Mouse (Mus musculus) heart, embryonic 14.5 days (tissue): ENCODE measurements around the gene Npat. TPM values are rescaled to one million over a fixed set of nuclear protein-coding genes. Genes with fewer than 3 reads are reported as not detected.

Experiments used
- ATAC-seq: fragments of 200-750 bp; cut with Nextera tagmentation; 2 replicates; pipeline ENCODE4 v1.8.0; 2017; ENCODE audit warnings: low read depth, moderate TSS enrichment; ENCODE audit not compliant: insufficient number of reproducible peaks, insufficient read depth, low FRiP score
- H3K27ac ChIP-seq, 2 experiments: fragments of 200-500 bp in 1 of 2; fragments of 300-500 bp in 1 of 2; sonication (generic) in 1 of 2; replicated peaks in 1 of 2; 2 replicates each; pipeline ENCODE4 v1.5.1; 2012 to 2014; ENCODE audit warnings: low read depth in 2 of 2, low read length in 2 of 2, control low read depth in 1 of 2, mild to moderate bottlenecking in 1 of 2, mixed read lengths in 1 of 2; ENCODE audit not compliant: control insufficient read depth in 1 of 2, insufficient read depth in 1 of 2
- H3K27me3 ChIP-seq: fragments of 300-500 bp; sonication (generic); 2 replicates; pipeline ENCODE4 v1.6.1; 2014; ENCODE audit warnings: mild to moderate bottlenecking, low read length, control low read depth; ENCODE audit not compliant: control insufficient read depth, insufficient read depth
- H3K36me3 ChIP-seq: fragments of 300-500 bp; sonication (generic); 2 replicates; pipeline ENCODE4 v1.6.1; 2014; ENCODE audit warnings: mild to moderate bottlenecking, control low read depth, low read length, mixed read lengths; ENCODE audit not compliant: control insufficient read depth, insufficient read depth
- H3K4me1 ChIP-seq, 2 experiments: fragments of 200-500 bp in 1 of 2; fragments of 300-500 bp in 1 of 2; sonication (generic) in 1 of 2; 2 replicates each; pipeline ENCODE4 v1.6.1; 2012 to 2014; ENCODE audit warnings: low read length in 2 of 2, control low read depth in 1 of 2, mixed read lengths in 1 of 2; ENCODE audit not compliant: control insufficient read depth in 2 of 2, insufficient read depth in 2 of 2
- H3K4me2 ChIP-seq: fragments of 300-500 bp; sonication (generic); 2 replicates; pipeline ENCODE4 v1.6.1; 2014; ENCODE audit warnings: mild to moderate bottlenecking, low read length
- H3K4me3 ChIP-seq, 2 experiments: fragments of 200-500 bp in 1 of 2; fragments of 300-500 bp in 1 of 2; sonication (generic) in 1 of 2; 2 replicates each; pipeline ENCODE4 v1.5.1; 2012 to 2014; ENCODE audit warnings: low read length in 2 of 2, mild to moderate bottlenecking in 2 of 2, control low read depth in 1 of 2, low read depth in 1 of 2, moderate library complexity in 1 of 2; ENCODE audit not compliant: control insufficient read depth in 1 of 2, insufficient read depth in 1 of 2
- H3K9ac ChIP-seq: fragments of 300-500 bp; sonication (generic); 2 replicates; pipeline ENCODE4 v1.6.1; 2014; ENCODE audit warnings: mild to moderate bottlenecking, low read length
- H3K9me3 ChIP-seq: fragments of 300-500 bp; sonication (generic); 2 replicates; pipeline ENCODE4 v1.6.1; 2016; ENCODE audit warnings: low read length, control low read depth; ENCODE audit not compliant: control insufficient read depth
- WGBS: fragments of 180-500 bp; shearing (Covaris S2); extraction: QIAGEN DNeasy Blood & Tissue Kit; methylation state at CpG from one replicate; pipeline ENCODE4 v1.1.7; 2014; 5-methylcytosine and 5-hydroxymethylcytosine counted together
- polyA plus RNA-seq: library from polyadenylated mRNA; unstranded; fragments of >200 nt; fragmentation: Nextera tagmentation; extraction: Ambion mirVana; gene quantifications from 2 replicates; pipeline ENCODE4 v1.2.1, GENCODE M21; 2014

The Npat gene
- polyA plus RNA-seq, 1 experiment from 2014 or later, result 14.1 TPM

GRCm38 (mm10) chr9:53614286-53614685 lies 77.4 kb downstream of the Npat start:
- no peak overlapping the region for H3K4me3 ChIP-seq
- peaks cover 1 to 3% of the 10 kb centered on the region in 2 experiments for H3K4me1 ChIP-seq
- H3K36me3 ChIP-seq, result peaks cover 36% of the 10 kb centered on the region
- ATAC-seq, result no peak
- no peak overlapping the region for H3K4me2 ChIP-seq
- no peak overlapping the region for H3K27ac ChIP-seq
- 78% methylated on average over 4 of the region's 4 CpGs for WGBS
- no peaks in the 10 kb centered on the region for H3K9me3 ChIP-seq
- no peaks in the 10 kb centered on the region for H3K27me3 ChIP-seq
- H3K9ac ChIP-seq, result no peak overlapping the region

GRCm38 (mm10) chr9:53615246-53615645 lies 78.4 kb downstream of the Npat start:
- Histone ChIP-seq H3K9me3 (no peaks in the 10 kb centered on the region), H3K36me3 (peaks cover 45% of the 10 kb centered on the region), H3K4me1 (peaks cover 0 to 2% of the 10 kb centered on the region in 2 experiments; a peak in 2 of 4 replicates), H3K4me2 (no peak overlapping the region), H3K27ac (peak overlapping the region; percentile 39 to 56; a peak in 3 of 4 replicates), H3K27me3 (no peaks in the 10 kb centered on the region), H3K4me3 (no peak overlapping the region), H3K9ac (peak overlapping the region; percentile 13; the same call in 1 of the 2 replicates)
- WGBS, result 27% methylated on average over 8 of the region's 8 CpGs
- 0 out of 2 replicates have a peak, but pooled peaks have one; percentile 17 for ATAC-seq

Other genes with a start within 250 kb of the Npat start
- gene Exph5, start 235.4 kb upstream of the Npat start, polyA plus RNA-seq, result 0.22 and 0.39 TPM in 2 replicates
- 24.5 and 26.3 TPM in 2 replicates for gene Kdelc2, start 153.0 kb upstream of the Npat start, polyA plus RNA-seq
- gene 4930550C14Rik, start 134.7 kb upstream of the Npat start, polyA plus RNA-seq, result 0.34 and 0.77 TPM in 2 replicates
- gene Atm, start 307 bp upstream of the Npat start, polyA plus RNA-seq, result 8.8 and 10.0 TPM in 2 replicates
- 225 and 227 TPM in 2 replicates for gene Acat1, start 73.3 kb downstream of the Npat start, polyA plus RNA-seq
- gene Cul5, start 133.0 kb downstream of the Npat start, polyA plus RNA-seq, result 35.8 and 43.3 TPM in 2 replicates
- gene Rab39, start 169.2 kb downstream of the Npat start, polyA plus RNA-seq, result 0.12 and 0.15 TPM in 2 replicates
- 0.27 and 0.35 TPM in 2 replicates for gene Slc35f2, start 234.5 kb downstream of the Npat start, polyA plus RNA-seq